Mouse (Mus musculus) CH12.LX (cell line): ENCODE results near the gene Prokr2. TPM values are rescaled to one million over a fixed set of nuclear protein-coding genes. Genes with fewer than 3 reads are reported as not detected.

ENCODE experiments used
- DNase-seq: peaks from one replicate; pipeline ENCODE4 v3.0.0-alpha.2; 2013; ENCODE audit errors: extremely low read depth
- H3K27ac ChIP-seq: 2 replicates; pipeline ENCODE4 v1.5.1; 2012; ENCODE audit warnings: low read depth, mild to moderate bottlenecking, control low read depth, moderate library complexity; ENCODE audit not compliant: insufficient read depth
- H3K27me3 ChIP-seq: replicated peaks from 2 replicates; pipeline ENCODE3; 2012; ENCODE audit warnings: inconsistent platforms
- H3K36me3 ChIP-seq, 2 experiments: replicated peaks in 1 of 2; 2 replicates each; pipeline versions ENCODE3 to v1.6.1; 2012; ENCODE audit warnings: inconsistent platforms in 1 of 2, low read length in 1 of 2, mild to moderate bottlenecking in 1 of 2, mixed read lengths in 1 of 2, moderate library complexity in 1 of 2; ENCODE audit not compliant: control insufficient read depth in 1 of 2, insufficient read depth in 1 of 2
- H3K4me1 ChIP-seq, 2 experiments: 2 replicates each; pipeline ENCODE4 v1.6.1; 2012; ENCODE audit warnings: inconsistent platforms in 1 of 2, moderate library complexity in 1 of 2; ENCODE audit not compliant: insufficient read depth in 2 of 2, control insufficient read depth in 1 of 2
- H3K4me2 ChIP-seq: 2 replicates; pipeline ENCODE4 v1.6.1; 2012; ENCODE audit warnings: low read depth, mild to moderate bottlenecking, control low read depth; ENCODE audit not compliant: poor library complexity, insufficient read depth, severe bottlenecking
- H3K4me3 ChIP-seq, 3 experiments: fragments of 150-350 bp in 1 of 3; sonication (generic) in 1 of 3; replicated peaks in 1 of 3; 2 replicates each; pipeline versions ENCODE3 to v1.5.1; 2011 to 2012; ENCODE audit warnings: low read depth in 2 of 3, low read length in 2 of 3, mild to moderate bottlenecking in 2 of 3, moderate library complexity in 2 of 3, control low read depth in 1 of 3, improper control_type of control experiment in 1 of 3, inconsistent platforms in 1 of 3, mixed read lengths in 1 of 3; ENCODE audit not compliant: poor library complexity in 1 of 3
- H3K79me2 ChIP-seq: replicated peaks from 2 replicates; pipeline ENCODE4 v1.6.1; 2012; ENCODE audit warnings: mild to moderate bottlenecking, moderate library complexity; ENCODE audit not compliant: control insufficient read depth, poor library complexity, insufficient read depth, severe bottlenecking; ENCODE audit errors: extremely low read depth
- H3K9ac ChIP-seq: 2 replicates; pipeline ENCODE4 v1.6.1; 2012; ENCODE audit warnings: low read depth, mild to moderate bottlenecking, control low read depth, moderate library complexity; ENCODE audit not compliant: insufficient read depth
- H3K9me3 ChIP-seq: replicated peaks from 2 replicates; pipeline ENCODE3; 2012; ENCODE audit warnings: low read length, inconsistent platforms, mixed read lengths
- BHLHE40 ChIP-seq: IDR thresholded peaks from 2 replicates; pipeline ENCODE4 v1.6.1; 2011; ENCODE audit warnings: mild to moderate bottlenecking, low read depth, low read length, improper control_type of control experiment
- CHD1 ChIP-seq: IDR thresholded peaks from 2 replicates; pipeline ENCODE4 v1.6.1; 2012; ENCODE audit warnings: low read depth, low read length, improper control_type of control experiment, inconsistent platforms
- CHD2 ChIP-seq: IDR thresholded peaks from 2 replicates; pipeline ENCODE4 v1.6.1; 2011; ENCODE audit warnings: low read length, improper control_type of control experiment
- CTCF ChIP-seq, 2 experiments: IDR thresholded peaks in 1 of 2; conservative IDR thresholded peaks in 1 of 2; 2 replicates each; pipeline ENCODE4 v1.5.1; 2011 to 2012; ENCODE audit warnings: low read depth in 2 of 2, low read length in 2 of 2, improper control_type of control experiment in 1 of 2, inconsistent platforms in 1 of 2, mild to moderate bottlenecking in 1 of 2, moderate library complexity in 1 of 2
- JUN ChIP-seq: IDR thresholded peaks from 2 replicates; pipeline ENCODE4 v1.6.1; 2011; ENCODE audit warnings: low read depth, mild to moderate bottlenecking, low read length, improper control_type of control experiment, moderate library complexity; ENCODE audit not compliant: insufficient read depth
- JUND ChIP-seq: conservative IDR thresholded peaks from 2 replicates; pipeline ENCODE4 v1.6.1; 2011; ENCODE audit warnings: low read depth, low read length, improper control_type of control experiment
- MAFK ChIP-seq: IDR thresholded peaks from 2 replicates; pipeline ENCODE4 v1.6.1; 2011; ENCODE audit warnings: low read length, improper control_type of control experiment; ENCODE audit not compliant: insufficient replicate concordance
- MAX ChIP-seq: IDR thresholded peaks from 2 replicates; pipeline ENCODE4 v1.6.1; 2011; ENCODE audit warnings: low read length, improper control_type of control experiment
- MAZ ChIP-seq: IDR thresholded peaks from 2 replicates; pipeline ENCODE4 v1.6.1; 2012; ENCODE audit warnings: low read depth, mild to moderate bottlenecking, inconsistent platforms, low read length, improper control_type of control experiment, moderate library complexity
- NRF1 ChIP-seq: IDR thresholded peaks from 2 replicates; pipeline ENCODE4 v1.6.1; 2014; ENCODE audit warnings: low read depth, mild to moderate bottlenecking, inconsistent platforms, low read length, improper control_type of control experiment, moderate library complexity
- RAD21 ChIP-seq: IDR thresholded peaks from 2 replicates; pipeline ENCODE4 v1.6.1; 2011; ENCODE audit warnings: low read depth, mild to moderate bottlenecking, low read length, improper control_type of control experiment, moderate library complexity
- RCOR1 ChIP-seq: conservative IDR thresholded peaks from 2 replicates; pipeline ENCODE4 v1.6.1; 2012; ENCODE audit warnings: low read depth, mild to moderate bottlenecking, inconsistent platforms, low read length, improper control_type of control experiment
- SMC3 ChIP-seq: IDR thresholded peaks from 2 replicates; pipeline ENCODE4 v1.6.1; 2011; ENCODE audit warnings: low read depth, low read length, improper control_type of control experiment
- TBP ChIP-seq: conservative IDR thresholded peaks from 2 replicates; pipeline ENCODE4 v1.6.1; 2011; ENCODE audit warnings: low read depth, low read length, improper control_type of control experiment
- TCF12 ChIP-seq: IDR thresholded peaks from 2 replicates; pipeline ENCODE4 v1.6.1; 2014; ENCODE audit warnings: low read depth, mild to moderate bottlenecking, inconsistent platforms, low read length, improper control_type of control experiment
- USF1 ChIP-seq: IDR thresholded peaks from 2 replicates; pipeline ENCODE4 v1.6.1; 2014; ENCODE audit warnings: low read depth, mild to moderate bottlenecking, inconsistent platforms, low read length, improper control_type of control experiment
- ZNF384 ChIP-seq: IDR thresholded peaks from 2 replicates; pipeline ENCODE4 v1.6.1; 2012; ENCODE audit warnings: low read depth, low read length, improper control_type of control experiment, inconsistent platforms
- dilution Hi-C: fragments of 300-500 bp; cut with MboI; formaldehyde crosslinking; loops from 2 replicates; pipeline ENCODE4 v1.14.3; 2020; ENCODE audit warnings: low sequenced_read_pairs; ENCODE audit not compliant: extremely low pct_unique_long_range_greater_than_20kb, extremely low pct_ligation_motif_present
- in situ Hi-C: fragments of 300-500 bp; cut with MboI; formaldehyde crosslinking; loops from 3 replicates; pipeline ENCODE4 v1.14.3; 2019; ENCODE audit warnings: low sequenced_read_pairs, low pct_ligation_motif_present, low pct_unique_long_range_greater_than_20kb, mixed read lengths
- polyA plus RNA-seq: library from polyadenylated mRNA; unstranded; fragments of >175 nt; gene quantifications from 2 replicates; pipeline ENCODE4 v1.2.1, GENCODE M21; 2012; ENCODE audit warnings: low read depth; ENCODE audit not compliant: insufficient read length
- total RNA-seq, 2 experiments: library from RNA; depleted of rRNA; stranded (reverse); fragments of 300-350 nt in 1 of 2; fragments of >200 nt in 1 of 2; gene quantifications; 2 replicates each; pipeline ENCODE4 v1.2.3; 2012 to 2014

Gene Prokr2
- total and polyA plus RNA-seq, 3 experiments = 0.04 TPM; not detected in 2

- Histone ChIP-seq H3K4me3 (no peak overlapping the region), H3K9ac (no peak overlapping the region), H3K27me3 (no peaks in the 10 kb centered on the region), H3K27ac (no peak overlapping the region), H3K9me3 (no peaks in the 10 kb centered on the region), H3K4me1 (peaks cover 7 to 17% of the 10 kb centered on the region in 2 experiments; a peak in 3 of 4 replicates), H3K36me3 (no peaks in the 10 kb centered on the region), H3K4me2 (no peak overlapping the region), H3K79me2 (no peaks in the 10 kb centered on the region)
- no peak for DNase-seq
- TF ChIP-seq MAX = no peak
- dilution Hi-C loops (no loop called here), in situ Hi-C loops (no loop called here)
Measured at GRCm38 (mm10) chr2:132373748-132374147, 11.5 kb downstream of the Prokr2 start.

DNA sequence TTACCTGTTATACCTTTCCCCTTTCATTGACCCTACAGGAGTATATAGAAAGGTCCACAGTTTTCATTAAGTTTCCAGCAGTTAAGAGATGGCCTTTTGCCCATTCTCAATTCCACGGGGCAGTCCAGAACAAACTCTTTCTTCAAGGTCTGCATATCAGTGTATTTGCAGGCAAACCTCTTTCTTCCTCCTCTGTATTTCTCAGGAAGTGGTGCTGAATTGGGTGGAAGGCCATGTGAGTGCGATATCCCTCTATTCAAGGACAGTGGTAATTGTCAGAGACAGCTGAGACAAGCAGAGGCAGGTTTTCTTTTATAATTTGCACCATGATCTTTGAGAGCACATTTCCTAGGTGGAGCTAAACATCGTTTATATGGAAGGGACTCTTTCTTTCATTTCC lies 16.8 kb downstream of the Prokr2 start:
- Histone ChIP-seq H3K27me3 (peaks cover 2% of the 10 kb centered on the region), H3K36me3 (no peaks in the 10 kb centered on the region), H3K4me1 (peaks cover 0 to 1% of the 10 kb centered on the region in 2 experiments; a peak in 1 of 4 replicates), H3K4me3 (no peak overlapping the region), H3K79me2 (no peaks in the 10 kb centered on the region), H3K4me2 (no peak overlapping the region), H3K27ac (no peak overlapping the region), H3K9ac (no peak overlapping the region), H3K9me3 (no peaks in the 10 kb centered on the region)
- no peak for DNase-seq
- in situ Hi-C loops (no loop called here), dilution Hi-C loops (no loop called here)
- no peak for TF ChIP-seq USF1
- TF ChIP-seq MAFK = no peak
- no peak for TF ChIP-seq MAZ
- TF ChIP-seq TBP = no peak
- no peak for TF ChIP-seq CHD2
- no peak for TF ChIP-seq JUN
- TF ChIP-seq RCOR1 = no peak
- TF ChIP-seq CTCF (conservative IDR thresholded peaks at IDR 0.05 in 1 of 2, IDR thresholded peaks at IDR 0.05 in 1 of 2; ENCODE audit: low read depth in 2 of 2, low read length in 2 of 2) = no peak

- TF ChIP-seq TBP (no peak), TCF12 (no peak), MAFK (no peak), JUND (no peak), MAX (no peak), SMC3 (no peak), MAZ (no peak), CHD1 (no peak), CHD2 (no peak), NRF1 (no peak), ZNF384 (no peak), BHLHE40 (no peak), RAD21 (no peak)
- TF ChIP-seq, all 38 proteins: peak for 0
- H3K4me2 ChIP-seq = no peak overlapping the region
- dilution Hi-C loops = no loop called here
Measured at GRCm38 (mm10) chr2:132343846-132344245, 41.4 kb downstream of the Prokr2 start.

More at GRCm38 (mm10) chr2:132343846-132344245, 41.4 kb downstream of the Prokr2 start:
- Histone ChIP-seq H3K79me2 (no peaks in the 10 kb centered on the region), H3K36me3 (no peaks in the 10 kb centered on the region), H3K27ac (no peak overlapping the region), H3K27me3 (no peaks in the 10 kb centered on the region), H3K9ac (no peak overlapping the region), H3K4me1 (peaks cover 2 to 8% of the 10 kb centered on the region in 2 experiments), H3K4me3 (no peak overlapping the region), H3K9me3 (no peaks in the 10 kb centered on the region)
- DNase-seq = no peak
- in situ Hi-C loops = no loop called here
